Mouse (Mus musculus) intestine, embryonic 14.5 days (tissue): ENCODE measurements around the gene Fam83e. TPM values are rescaled to one million over a fixed set of nuclear protein-coding genes. Genes with fewer than 3 reads are reported as not detected.
A peak's percentile ranks its signal among the peaks of the same experiment; 100 is the strongest.

ENCODE experiments used
- ATAC-seq: fragments of 200-750 bp; cut with Nextera tagmentation; replicated peaks from 2 replicates; pipeline ENCODE4 v1.8.0; 2017; ENCODE audit warnings: low read depth, moderate number of reproducible peaks, moderate TSS enrichment, moderate library complexity; ENCODE audit not compliant: low FRiP score, low TSS enrichment
- DNase-seq: peaks from one replicate; pipeline ENCODE4 v3.0.0-alpha.2; 2018; ENCODE audit warnings: low spot score
- H3K27ac ChIP-seq: fragments of 300-500 bp; sonication (generic); 2 replicates; pipeline ENCODE4 v1.5.1; 2014; ENCODE audit warnings: low read depth, mild to moderate bottlenecking, control low read depth
- H3K27me3 ChIP-seq: fragments of 300-500 bp; sonication (generic); replicated peaks from 2 replicates; pipeline ENCODE4 v1.6.1; 2014; ENCODE audit warnings: low read length, control low read depth; ENCODE audit not compliant: control insufficient read depth, insufficient read depth
- H3K36me3 ChIP-seq: fragments of 300-500 bp; sonication (generic); 2 replicates; pipeline ENCODE4 v1.6.1; 2014; ENCODE audit warnings: low read length, control low read depth; ENCODE audit not compliant: control insufficient read depth, insufficient read depth
- H3K4me1 ChIP-seq: fragments of 300-500 bp; sonication (generic); replicated peaks from 2 replicates; pipeline ENCODE4 v1.6.1; 2014; ENCODE audit warnings: low read length, control low read depth, mixed read lengths; ENCODE audit not compliant: control insufficient read depth, insufficient read depth
- H3K4me2 ChIP-seq: fragments of 300-500 bp; sonication (generic); 2 replicates; pipeline ENCODE4 v1.6.1; 2014; ENCODE audit warnings: low read length
- H3K4me3 ChIP-seq: fragments of 300-500 bp; sonication (generic); 2 replicates; pipeline ENCODE4 v1.5.1; 2014; ENCODE audit warnings: low read depth, low read length, control low read depth, mixed read lengths
- H3K9ac ChIP-seq: fragments of 300-500 bp; sonication (generic); 2 replicates; pipeline ENCODE4 v1.6.1; 2014; ENCODE audit warnings: mild to moderate bottlenecking, low read length
- H3K9me3 ChIP-seq: fragments of 300-500 bp; sonication (generic); 2 replicates; pipeline ENCODE4 v1.6.1; 2016; ENCODE audit warnings: low read length, control low read depth; ENCODE audit not compliant: control insufficient read depth
- WGBS: fragments of 180-500 bp; shearing (Covaris S2); extraction: QIAGEN DNeasy Blood & Tissue Kit; methylation state at CpG from one replicate; pipeline ENCODE4 v1.1.7; 2014; 5-methylcytosine and 5-hydroxymethylcytosine counted together
- polyA plus RNA-seq: library from polyadenylated mRNA; unstranded; fragments of >200 nt; fragmentation: Nextera tagmentation; extraction: Ambion mirVana; gene quantifications from 2 replicates; pipeline ENCODE4 v1.2.1, GENCODE M21; 2014

The Fam83e gene
- polyA plus RNA-seq = 4.1 and 5.8 TPM in 2 replicates

GRCm38 (mm10) chr7:45720413-45721233, at the start of gene Fam83e:
TSS of gene Fam83e (plus strand) at chr7:45721212.
- Histone ChIP-seq H3K4me1 (peaks cover 23% of the 10 kb centered on the region), H3K4me3 (no peak within 1 kb of the TSS), H3K9me3 (no peaks in the 10 kb centered on the region), H3K27me3 (no peaks in the 10 kb centered on the region), H3K36me3 (peaks cover 68% of the 10 kb centered on the region), H3K27ac (peak within 1 kb of the TSS; percentile 36), H3K9ac (no peak within 1 kb of the TSS), H3K4me2 (peak within 1 kb of the TSS; percentile 89; the same call in 1 of the 2 replicates)
- peak; percentile 67 for ATAC-seq
- DNase-seq = peak; percentile 75
- 77% methylated on average over 13 of the region's 14 CpGs for WGBS

GRCm38 (mm10) chr7:45677627-45678295, 43.3 kb upstream of the Fam83e start:
- Histone ChIP-seq H3K4me3 (no peak overlapping the region), H3K9ac (no peak overlapping the region), H3K36me3 (no peaks in the 10 kb centered on the region), H3K27ac (peak overlapping the region; percentile 8), H3K4me1 (peaks cover 9% of the 10 kb centered on the region), H3K4me2 (no peak overlapping the region), H3K9me3 (no peaks in the 10 kb centered on the region), H3K27me3 (no peaks in the 10 kb centered on the region)
- 52% methylated on average over 7 of the region's 7 CpGs for WGBS
- DNase-seq = peak; percentile 60
- peak; percentile 64; the same call in 1 of the 2 replicates for ATAC-seq

DNA sequence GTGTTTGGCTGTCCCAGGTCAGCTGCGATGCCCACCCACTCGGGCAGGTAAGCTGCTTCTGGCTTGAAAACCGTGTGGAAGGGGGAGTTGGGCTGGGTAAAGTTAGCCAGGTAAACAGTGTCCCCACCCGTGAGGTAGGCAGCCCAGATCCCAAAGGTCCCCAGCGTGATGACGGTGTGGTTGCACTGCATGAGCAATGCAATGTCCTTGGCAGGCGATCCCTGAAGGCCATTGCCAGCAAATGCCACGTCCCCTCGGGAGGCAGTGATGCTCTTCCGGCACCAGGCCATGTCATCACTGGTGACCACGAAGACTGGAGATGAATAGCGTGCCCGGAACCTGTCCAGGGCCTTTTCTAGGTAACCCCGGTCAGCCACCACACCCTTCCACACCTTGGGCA, 42.5 kb upstream of the Fam83e start:
- no peaks in the 10 kb centered on the region for H3K9me3 ChIP-seq
- H3K27ac ChIP-seq = no peak overlapping the region
- peaks cover 9% of the 10 kb centered on the region for H3K4me1 ChIP-seq
- H3K27me3 ChIP-seq = no peaks in the 10 kb centered on the region
- H3K4me2 ChIP-seq = no peak overlapping the region
- H3K9ac ChIP-seq = no peak overlapping the region
- WGBS = 92% methylated on average over 14 of the region's 14 CpGs
- ATAC-seq (no peak), DNase-seq (no peak)
- no peaks in the 10 kb centered on the region for H3K36me3 ChIP-seq
- H3K4me3 ChIP-seq = no peak overlapping the region

DNA sequence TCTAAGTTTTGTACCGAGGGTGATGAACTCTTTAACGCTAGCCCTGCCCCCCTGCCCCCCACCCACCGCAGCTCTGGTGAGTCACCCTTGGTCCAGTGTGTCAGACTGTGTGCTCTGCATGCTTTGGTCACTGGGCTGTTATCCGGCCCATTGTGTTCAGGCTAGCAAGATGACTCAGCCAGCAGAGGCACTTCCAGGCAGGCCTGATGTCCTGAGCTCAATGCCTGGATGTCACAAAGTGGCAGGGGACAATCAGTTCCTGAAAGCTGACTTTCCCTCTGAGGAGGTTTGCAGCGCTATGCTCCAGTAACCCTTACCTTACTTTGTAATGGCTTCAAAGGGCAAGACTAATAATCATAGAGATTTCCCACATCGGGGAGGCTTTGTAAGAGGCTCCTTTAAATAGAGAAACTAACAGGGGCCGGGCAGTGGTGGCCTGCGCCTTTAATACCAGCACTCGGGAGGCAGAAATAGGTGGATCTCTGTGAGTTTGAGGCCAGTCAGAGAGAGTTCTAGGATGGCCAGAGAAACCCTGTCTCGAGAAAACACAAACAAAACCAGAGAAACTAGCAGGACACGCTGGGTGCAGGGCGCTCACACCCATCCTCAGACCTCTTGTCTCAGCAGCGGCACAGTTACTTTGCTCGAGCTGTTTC, 40.9 kb upstream of the Fam83e start:
- Histone ChIP-seq H3K9me3 (no peaks in the 10 kb centered on the region), H3K27me3 (no peaks in the 10 kb centered on the region), H3K36me3 (no peaks in the 10 kb centered on the region), H3K27ac (no peak overlapping the region), H3K4me1 (peaks cover 10% of the 10 kb centered on the region), H3K9ac (no peak overlapping the region), H3K4me2 (no peak overlapping the region), H3K4me3 (no peak overlapping the region)
- ATAC-seq = no peak
- no peak for DNase-seq
- WGBS = 71% methylated on average over 14 of the region's 14 CpGs

GRCm38 (mm10) chr7:45681046-45681736, 39.8 kb upstream of the Fam83e start:
- no peaks in the 10 kb centered on the region for H3K9me3 ChIP-seq
- H3K4me2 ChIP-seq = no peak overlapping the region
- peaks cover 21% of the 10 kb centered on the region for H3K4me1 ChIP-seq
- DNase-seq (no peak), ATAC-seq (no peak)
- H3K27ac ChIP-seq = no peak overlapping the region
- H3K9ac ChIP-seq = no peak overlapping the region
- no peaks in the 10 kb centered on the region for H3K36me3 ChIP-seq
- H3K27me3 ChIP-seq = no peaks in the 10 kb centered on the region
- no peak overlapping the region for H3K4me3 ChIP-seq
- whole genome bisulfite sequencing = 74% methylated on average over 8 of the region's 8 CpGs

DNA sequence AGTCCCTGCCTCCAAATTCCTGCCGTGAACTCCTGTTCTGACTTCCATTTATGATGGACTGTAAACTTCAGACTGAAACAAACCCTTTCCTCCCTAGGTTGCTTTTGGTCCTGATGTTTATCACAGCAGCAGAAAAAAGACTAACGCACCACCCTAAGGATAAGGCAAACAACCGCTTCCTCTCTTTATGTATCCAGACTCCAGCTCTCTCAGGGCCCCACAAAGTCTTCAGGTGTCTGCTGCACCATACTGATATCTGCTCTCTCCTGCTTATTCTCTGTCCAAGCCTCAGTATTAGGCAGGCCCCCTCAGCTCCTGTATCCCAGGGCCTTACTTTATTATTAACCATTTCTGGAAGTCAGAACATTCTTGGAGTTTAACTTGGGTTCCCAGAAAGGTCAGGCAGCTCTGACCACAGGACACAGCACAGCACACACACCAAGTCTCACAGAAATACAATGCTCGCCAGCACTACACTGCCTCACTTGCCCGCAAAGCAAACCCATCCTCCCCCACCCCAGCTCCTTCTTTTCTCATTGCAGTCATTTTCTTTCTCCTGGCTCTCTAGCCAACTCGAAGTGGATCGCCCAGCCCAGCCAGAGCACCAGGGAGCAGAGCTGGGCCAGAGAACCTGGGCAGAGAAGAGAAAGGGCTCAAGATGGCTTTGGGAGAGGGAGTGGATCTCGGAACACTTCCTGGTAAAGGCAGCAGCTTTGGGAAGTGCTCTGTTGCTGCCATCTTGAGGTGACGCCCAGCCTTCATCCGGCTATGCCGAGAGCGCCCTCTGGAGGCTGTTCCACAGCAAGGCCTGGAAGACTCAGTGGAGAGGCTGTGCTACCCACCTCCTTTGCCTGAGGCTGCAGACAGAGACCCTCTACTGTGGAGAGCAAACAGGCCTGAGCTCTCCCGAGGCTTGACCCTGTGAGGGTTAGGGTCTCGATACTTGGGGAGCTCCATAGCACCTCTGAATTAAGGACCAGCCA, 38.6 kb upstream of the Fam83e start:
- Histone ChIP-seq H3K27ac (no peak overlapping the region), H3K27me3 (no peaks in the 10 kb centered on the region), H3K36me3 (no peaks in the 10 kb centered on the region), H3K4me1 (peaks cover 24% of the 10 kb centered on the region), H3K9ac (no peak overlapping the region), H3K4me3 (no peak overlapping the region; the same call in 1 of the 2 replicates), H3K9me3 (no peaks in the 10 kb centered on the region), H3K4me2 (peak overlapping the region; percentile 35; the same call in 1 of the 2 replicates)
- DNase-seq (peak; percentile 91), ATAC-seq (peak; percentile 48)
- 28% methylated on average over 14 of the region's 14 CpGs for WGBS

GRCm38 (mm10) chr7:45683396-45684050, 37.5 kb upstream of the Fam83e start, which contains the start of gene Ntn5:
TSS of gene Ntn5 (plus strand) at chr7:45684022.
- no peaks in the 10 kb centered on the region for H3K36me3 ChIP-seq
- H3K4me2 ChIP-seq = no peak within 1 kb of the TSS
- ATAC-seq (no peak), DNase-seq (no peak)
- H3K4me3 ChIP-seq = no peak within 1 kb of the TSS
- WGBS = 84% methylated on average over 7 of the region's 7 CpGs
- H3K27ac ChIP-seq = no peak within 1 kb of the TSS; the same call in 1 of the 2 replicates
- no peaks in the 10 kb centered on the region for H3K27me3 ChIP-seq
- H3K4me1 ChIP-seq = peaks cover 24% of the 10 kb centered on the region
- no peak within 1 kb of the TSS for H3K9ac ChIP-seq
- no peaks in the 10 kb centered on the region for H3K9me3 ChIP-seq
